Mouse (Mus musculus): ENCODE results near the gene Zfp503. TPM values are rescaled to one million over a fixed set of nuclear protein-coding genes. Genes with fewer than 3 reads are reported as not detected.
A peak's percentile ranks its signal among the peaks of the same experiment; 100 is the strongest.

Gene Zfp503
- polyA plus RNA-seq, 2 experiments, result 15.3 to 45.1 TPM

- no peak overlapping the region for H3K27ac ChIP-seq (replicated peaks; ENCODE audit: low read depth, low read length)
- 0 out of 2 replicates have a peak overlapping the region, but pooled peaks have one; percentile 91 for H3K4me3 ChIP-seq (replicated peaks; ENCODE audit: low read length)
- H3K36me3 ChIP-seq (ENCODE audit: control insufficient read depth, insufficient read depth, low read length), result no peaks in the 10 kb centered on the region
- 0 out of 2 replicates have a peak overlapping the region, but pooled peaks have one; percentile 3 for H3K9ac ChIP-seq (ENCODE audit: low read depth, low read length, severe bottlenecking)
- H3K4me1 ChIP-seq (ENCODE audit: control insufficient read depth, insufficient read depth, low read length), result peaks cover 26% of the 10 kb centered on the region; the same call in 1 of the 2 replicates
- WGBS, result 63% methylated on average over 4 of the region's 4 CpGs
- no peak for TF ChIP-seq POLR2A (IDR thresholded peaks at IDR 0.05; ENCODE audit: borderline replicate concordance, extremely low read depth, insufficient read depth, insufficient read length)
- DNase-seq (ENCODE audit: low spot score), result no peak
- H3K4me2 ChIP-seq (replicated peaks; ENCODE audit: low read depth, low read length, severe bottlenecking), result peak overlapping the region; percentile 27; the same call in 1 of the 2 replicates
- ATAC-seq (ENCODE audit: low FRiP score, low read depth), result no peak
- H3K27me3 ChIP-seq (ENCODE audit: control insufficient read depth, insufficient read depth, low read length), result peaks cover 31% of the 10 kb centered on the region; the same call in 1 of the 2 replicates
- H3K9me3 ChIP-seq (ENCODE audit: control insufficient read depth, low read length), result no peaks in the 10 kb centered on the region
Observed at GRCm38 (mm10) chr14:21992321-21992885, 3.0 kb upstream of the Zfp503 start.

- no peak for DNase-seq (ENCODE audit: low spot score)
- Histone ChIP-seq H3K4me2 (replicated peaks; ENCODE audit: low read depth, low read length, severe bottlenecking) (peak overlapping the region; percentile 72; the same call in 1 of the 2 replicates), H3K4me1 (ENCODE audit: control insufficient read depth, insufficient read depth, low read length) (peaks cover 26% of the 10 kb centered on the region; the same call in 1 of the 2 replicates), H3K9ac (ENCODE audit: low read depth, low read length, severe bottlenecking) (0 out of 2 replicates have a peak overlapping the region, but pooled peaks have one; percentile 3), H3K36me3 (ENCODE audit: control insufficient read depth, insufficient read depth, low read length) (no peaks in the 10 kb centered on the region), H3K9me3 (ENCODE audit: control insufficient read depth, low read length) (no peaks in the 10 kb centered on the region), H3K4me3 (replicated peaks; ENCODE audit: low read length) (peak overlapping the region; percentile 91), H3K27me3 (ENCODE audit: control insufficient read depth, insufficient read depth, low read length) (peaks cover 31% of the 10 kb centered on the region; the same call in 1 of the 2 replicates), H3K27ac (replicated peaks; ENCODE audit: low read depth, low read length) (no peak overlapping the region)
- WGBS, result 23% methylated on average over 5 of the region's 5 CpGs
- TF ChIP-seq POLR2A (IDR thresholded peaks at IDR 0.05; ENCODE audit: borderline replicate concordance, extremely low read depth, insufficient read depth, insufficient read length), result no peak
- no peak for ATAC-seq (ENCODE audit: low FRiP score, low read depth)
Observed at GRCm38 (mm10) chr14:21991856-21992255, 2.5 kb upstream of the Zfp503 start.

- Histone ChIP-seq H3K9ac (ENCODE audit: low read depth, low read length, severe bottlenecking) (peak overlapping the region; percentile 95), H3K36me3 (ENCODE audit: control insufficient read depth, insufficient read depth, low read length) (peaks cover 2% of the 10 kb centered on the region; the same call in 1 of the 2 replicates), H3K4me3 (replicated peaks; ENCODE audit: low read length) (peak overlapping the region; percentile 91), H3K4me2 (replicated peaks; ENCODE audit: low read depth, low read length, severe bottlenecking) (peak overlapping the region; percentile 72), H3K27me3 (ENCODE audit: control insufficient read depth, insufficient read depth, low read length) (peaks cover 31% of the 10 kb centered on the region; the same call in 1 of the 2 replicates), H3K9me3 (ENCODE audit: control insufficient read depth, low read length) (no peaks in the 10 kb centered on the region), H3K27ac (replicated peaks; ENCODE audit: low read depth, low read length) (peak overlapping the region; percentile 85), H3K4me1 (ENCODE audit: control insufficient read depth, insufficient read depth, low read length) (peaks cover 26% of the 10 kb centered on the region; the same call in 1 of the 2 replicates)
- peak; percentile 77 for DNase-seq (ENCODE audit: low spot score)
- TF ChIP-seq POLR2A (IDR thresholded peaks at IDR 0.05; ENCODE audit: borderline replicate concordance, extremely low read depth, insufficient read depth, insufficient read length), result no peak
- WGBS, result 9% methylated on average over 26 of the region's 26 CpGs
- no peak for ATAC-seq (ENCODE audit: low FRiP score, low read depth)
Observed at GRCm38 (mm10) chr14:21991251-21991780, 1.9 kb upstream of the Zfp503 start.

- Histone ChIP-seq H3K4me1 (ENCODE audit: control insufficient read depth, insufficient read depth, low read length) (peaks cover 24% of the 10 kb centered on the region; the same call in 1 of the 2 replicates), H3K4me2 (replicated peaks; ENCODE audit: low read depth, low read length, severe bottlenecking) (peak overlapping the region; percentile 72), H3K27ac (replicated peaks; ENCODE audit: low read depth, low read length) (peak overlapping the region; percentile 85), H3K9me3 (ENCODE audit: control insufficient read depth, low read length) (no peaks in the 10 kb centered on the region), H3K27me3 (ENCODE audit: control insufficient read depth, insufficient read depth, low read length) (peaks cover 33% of the 10 kb centered on the region; the same call in 1 of the 2 replicates), H3K9ac (ENCODE audit: low read depth, low read length, severe bottlenecking) (peak overlapping the region; percentile 95), H3K4me3 (replicated peaks; ENCODE audit: low read length) (peak overlapping the region; percentile 91), H3K36me3 (ENCODE audit: control insufficient read depth, insufficient read depth, low read length) (peaks cover 10% of the 10 kb centered on the region)
- peak; percentile 21 for DNase-seq (ENCODE audit: low spot score)
- ATAC-seq (ENCODE audit: low FRiP score, low read depth), result no peak
- WGBS, result 4% methylated on average over 31 of the region's 31 CpGs
- no peak for TF ChIP-seq POLR2A (IDR thresholded peaks at IDR 0.05; ENCODE audit: borderline replicate concordance, extremely low read depth, insufficient read depth, insufficient read length)
Observed at GRCm38 (mm10) chr14:21990321-21991021, 1.1 kb upstream of the Zfp503 start.
